Mouse (Mus musculus) small intestine, adult 2 months (tissue): ENCODE data around the gene Crbn. TPM values are rescaled to one million over a fixed set of nuclear protein-coding genes. Genes with fewer than 3 reads are reported as not detected.

Experiments
- H3K27ac ChIP-seq: fragments of 200-500 bp; 2 replicates; pipeline ENCODE4 v1.5.1; 2012; ENCODE audit warnings: low read depth, low read length, control low read depth, inconsistent platforms; ENCODE audit not compliant: insufficient read depth
- H3K27me3 ChIP-seq: fragments of 200-500 bp; 2 replicates; pipeline ENCODE4 v1.6.1; 2012; ENCODE audit warnings: mild to moderate bottlenecking, moderate library complexity, low read length, inconsistent platforms; ENCODE audit not compliant: control insufficient read depth, insufficient read depth
- H3K36me3 ChIP-seq: fragments of 200-500 bp; 2 replicates; pipeline ENCODE4 v1.6.1; 2012; ENCODE audit warnings: mild to moderate bottlenecking, low read length, control low read depth, inconsistent platforms; ENCODE audit not compliant: control insufficient read depth, insufficient read depth
- H3K4me1 ChIP-seq: fragments of 200-500 bp; 2 replicates; pipeline ENCODE4 v1.6.1; 2012; ENCODE audit warnings: low read length, inconsistent platforms, mixed read lengths; ENCODE audit not compliant: control insufficient read depth, insufficient read depth, insufficient read length
- H3K4me3 ChIP-seq: fragments of 200-500 bp; 2 replicates; pipeline ENCODE4 v1.5.1; 2012; ENCODE audit warnings: low read depth, mild to moderate bottlenecking, control low read depth, inconsistent platforms, low read length, moderate library complexity
- CTCF ChIP-seq: fragments of 200-500 bp; IDR thresholded peaks from 2 replicates; pipeline ENCODE4 v1.5.1; 2012; ENCODE audit warnings: low read depth, mild to moderate bottlenecking, control low read depth, inconsistent platforms, low read length, moderate library complexity, mixed read lengths; ENCODE audit not compliant: insufficient replicate concordance, insufficient read length; ENCODE audit errors: extremely low read depth
- POLR2A ChIP-seq: fragments of 200-500 bp; IDR thresholded peaks from 2 replicates; pipeline ENCODE4 v1.6.1; 2012; ENCODE audit warnings: low read depth, mild to moderate bottlenecking, control low read depth, inconsistent platforms, low read length, moderate library complexity
- WGBS: fragments of 180-500 bp; shearing (Covaris S2); methylation state at CpG from one replicate; pipeline ENCODE4 v1.1.7; 2018; 5-methylcytosine and 5-hydroxymethylcytosine counted together
- polyA plus RNA-seq: library from polyadenylated mRNA; depleted of rRNA; stranded (reverse); fragments of >200 nt; gene quantifications from 2 replicates; pipeline ENCODE4 v1.2.3, GENCODE M21; 2012; rRNA removed

Gene Crbn
- polyA plus RNA-seq: 2.1 and 3.8 TPM in 2 replicates

- peak within 1 kb of the TSS; percentile 19 for H3K27ac ChIP-seq
These were observed at the start of gene Crbn for GRCm38 (mm10) chr6:106799333-106800226. Gene Crbn, minus strand, starts transcription at chr6:106800077.

GRCm38 (mm10) chr6:106840181-106840580 is 40.3 kb upstream of the Crbn start:
- TF ChIP-seq CTCF (no peak), POLR2A (no peak)
- H3K4me1 ChIP-seq: no peaks in the 10 kb centered on the region
- WGBS: 65% methylated on average over 1 of the region's 1 CpGs
- no peaks in the 10 kb centered on the region for H3K27me3 ChIP-seq
- no peak overlapping the region for H3K27ac ChIP-seq
- H3K4me3 ChIP-seq: no peak overlapping the region
- no peaks in the 10 kb centered on the region for H3K36me3 ChIP-seq

More at GRCm38 (mm10) chr6:106799333-106800226, at the start of gene Crbn:
- TF ChIP-seq CTCF: peak; percentile 96
- no peak; the same call in 1 of the 2 replicates for TF ChIP-seq POLR2A
- Histone ChIP-seq H3K4me1 (peaks cover 6% of the 10 kb centered on the region; the same call in 1 of the 2 replicates), H3K27me3 (no peaks in the 10 kb centered on the region), H3K4me3 (peak within 1 kb of the TSS; percentile 98), H3K36me3 (peaks cover 7% of the 10 kb centered on the region)
- 2% methylated on average over 57 of the region's 57 CpGs for WGBS

DNA sequence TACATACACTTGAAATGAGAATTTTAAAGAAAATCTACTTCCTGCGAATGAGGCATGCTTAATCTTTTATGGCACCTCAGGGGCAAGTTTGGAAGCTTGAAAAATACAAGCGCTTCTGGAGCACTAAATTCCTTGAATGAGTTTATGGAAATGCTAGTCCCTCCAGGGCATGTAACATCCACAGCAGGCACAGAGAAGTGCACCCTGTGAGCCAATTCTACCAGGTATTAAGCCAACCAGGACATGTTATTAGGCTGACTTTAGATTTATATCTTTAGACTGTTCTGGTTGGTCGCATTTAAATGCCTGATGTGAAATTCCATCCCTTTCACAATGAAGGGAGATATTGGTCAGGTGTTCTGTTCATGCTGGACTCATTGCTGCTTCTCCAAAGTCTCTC is 38.2 kb upstream of the Crbn start:
- no peak for TF ChIP-seq POLR2A
- TF ChIP-seq CTCF: no peak
- Histone ChIP-seq H3K4me3 (no peak overlapping the region), H3K36me3 (no peaks in the 10 kb centered on the region), H3K4me1 (no peaks in the 10 kb centered on the region), H3K27me3 (no peaks in the 10 kb centered on the region), H3K27ac (no peak overlapping the region)
- WGBS: 82% methylated on average over 3 of the region's 3 CpGs

- TF ChIP-seq POLR2A: no peak
- no peak for TF ChIP-seq CTCF
- H3K27ac ChIP-seq: no peak overlapping the region
- 51% methylated on average over 2 of the region's 2 CpGs for WGBS
These were observed 35.4 kb upstream of the Crbn start for GRCm38 (mm10) chr6:106835316-106835715.

DNA sequence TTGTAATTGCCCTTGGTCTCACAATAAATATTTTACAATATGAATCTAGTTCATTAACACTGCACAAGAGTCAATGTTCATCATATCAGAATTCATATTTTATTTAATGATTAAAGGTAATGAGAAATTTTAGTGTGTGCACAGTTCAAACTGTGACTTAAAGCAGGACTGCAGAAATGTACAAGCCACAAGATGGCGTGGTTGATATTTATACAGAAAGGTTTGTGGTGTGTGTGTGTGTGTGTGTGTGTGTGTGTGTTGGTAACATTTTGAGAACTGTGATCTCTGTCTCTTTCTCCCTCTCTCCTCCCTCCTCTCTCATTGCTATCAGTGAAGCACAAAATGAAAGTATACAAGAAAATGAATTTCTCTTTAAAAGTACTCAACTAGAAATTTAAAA is 22.5 kb upstream of the Crbn start:
- no peak for TF ChIP-seq POLR2A
- TF ChIP-seq CTCF: no peak
- 49% methylated on average over 1 of the region's 1 CpGs for WGBS
- Histone ChIP-seq H3K4me1 (no peaks in the 10 kb centered on the region), H3K36me3 (no peaks in the 10 kb centered on the region), H3K27ac (no peak overlapping the region), H3K4me3 (no peak overlapping the region), H3K27me3 (no peaks in the 10 kb centered on the region)

More at GRCm38 (mm10) chr6:106835316-106835715, 35.4 kb upstream of the Crbn start:
- H3K4me3 ChIP-seq: no peak overlapping the region
- H3K27me3 ChIP-seq: no peaks in the 10 kb centered on the region
- H3K4me1 ChIP-seq: no peaks in the 10 kb centered on the region
- no peaks in the 10 kb centered on the region for H3K36me3 ChIP-seq

DNA sequence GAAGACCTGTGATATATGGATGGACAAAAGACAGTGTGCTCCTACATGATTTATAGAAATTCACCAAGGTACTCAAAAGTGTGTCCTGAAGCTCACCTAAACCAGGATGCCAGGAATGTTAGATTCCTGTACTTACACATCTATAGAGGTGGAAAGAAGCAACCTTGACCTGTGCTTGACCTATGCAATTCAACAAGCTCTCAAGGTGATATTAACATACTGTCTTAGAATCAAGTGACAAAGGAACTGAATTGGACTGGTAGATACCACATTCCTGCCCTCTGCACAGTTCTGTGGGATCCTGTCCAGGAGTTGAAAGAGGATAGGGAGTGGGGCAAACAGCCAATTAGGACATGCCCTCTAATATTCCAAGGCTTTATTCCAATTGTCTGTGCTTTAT is 20.7 kb upstream of the Crbn start:
- TF ChIP-seq CTCF (no peak), POLR2A (no peak)
- H3K4me3 ChIP-seq: no peak overlapping the region
- H3K27me3 ChIP-seq: no peaks in the 10 kb centered on the region
- H3K27ac ChIP-seq: no peak overlapping the region
- no peaks in the 10 kb centered on the region for H3K36me3 ChIP-seq
- H3K4me1 ChIP-seq: no peaks in the 10 kb centered on the region

DNA sequence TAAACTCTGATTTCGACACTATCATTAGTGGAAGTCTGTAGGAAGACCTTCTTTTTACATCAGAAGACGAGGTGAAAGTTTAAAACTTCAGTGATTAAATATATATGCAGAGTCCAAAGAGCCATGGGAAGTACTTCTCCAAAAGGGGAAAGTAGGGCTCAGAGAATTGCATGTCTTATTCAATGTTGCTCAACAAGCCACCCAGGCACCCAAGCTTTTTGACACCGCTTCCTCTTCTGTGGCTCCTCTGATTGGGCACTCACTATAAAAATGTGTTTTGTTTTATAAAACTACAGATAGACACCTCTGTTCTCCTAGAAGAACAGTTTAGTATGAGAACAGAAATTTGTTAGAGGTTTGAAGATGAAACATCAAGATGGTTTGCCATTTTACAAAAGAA is 20.0 kb upstream of the Crbn start:
- WGBS: 68% methylated on average over 3 of the region's 3 CpGs

More for the DNA sequence above, 20.0 kb upstream of the Crbn start:
- H3K4me3 ChIP-seq: no peak overlapping the region
- no peak overlapping the region for H3K27ac ChIP-seq
- no peaks in the 10 kb centered on the region for H3K4me1 ChIP-seq
- TF ChIP-seq POLR2A (no peak), CTCF (no peak)
- H3K27me3 ChIP-seq: no peaks in the 10 kb centered on the region
- H3K36me3 ChIP-seq: no peaks in the 10 kb centered on the region
